Mouse (Mus musculus): ENCODE measurements around the gene Abcb11.

- TF ChIP-seq CTCF (IDR thresholded peaks at IDR 0.05; ENCODE audit: low read depth, low read length), result no peak
- TF ChIP-seq GATA1 (IDR thresholded peaks at IDR 0.05; ENCODE audit: borderline replicate concordance, low read length), result no peak
- no peak for TF ChIP-seq GATA2 (IDR thresholded peaks at IDR 0.05; ENCODE audit: borderline replicate concordance, low read depth, low read length)
- no peak for TF ChIP-seq POLR2AphosphoS5 (IDR thresholded peaks at IDR 0.05; ENCODE audit: insufficient replicate concordance, low read depth, low read length)
These were observed 136.5 kb downstream of the Abcb11 start, which contains the start of gene Spc25 for GRCm38 (mm10) chr2:69205791-69206351.

Data from G1E (cell line).